Mouse (Mus musculus) stomach, embryonic 14.5 days (tissue): Measurements from ENCODE around the gene Asb10. TPM values are rescaled to one million over a fixed set of nuclear protein-coding genes. Genes with fewer than 3 reads are reported as not detected.
A peak's percentile ranks its signal among the peaks of the same experiment; 100 is the strongest.

Experiments used
- ATAC-seq: fragments of 200-750 bp; cut with Nextera tagmentation; 2 replicates; pipeline ENCODE4 v1.8.0; 2017; ENCODE audit warnings: low read depth, moderate TSS enrichment; ENCODE audit not compliant: insufficient number of reproducible peaks, insufficient read depth, low FRiP score
- H3K27ac ChIP-seq: fragments of 300-500 bp; sonication (generic); 2 replicates; pipeline ENCODE4 v1.5.1; 2014; ENCODE audit warnings: mild to moderate bottlenecking, low read length, moderate library complexity, mixed read lengths
- H3K27me3 ChIP-seq: fragments of 300-500 bp; sonication (generic); 2 replicates; pipeline ENCODE4 v1.6.1; 2014; ENCODE audit warnings: low read length, control low read depth, mixed read lengths; ENCODE audit not compliant: control insufficient read depth, insufficient read depth
- H3K36me3 ChIP-seq: fragments of 300-500 bp; sonication (generic); 2 replicates; pipeline ENCODE4 v1.6.1; 2014; ENCODE audit warnings: mild to moderate bottlenecking, control low read depth, low read length, moderate library complexity, mixed read lengths; ENCODE audit not compliant: control insufficient read depth, insufficient read depth
- H3K4me1 ChIP-seq: fragments of 300-500 bp; sonication (generic); 2 replicates; pipeline ENCODE4 v1.6.1; 2014; ENCODE audit warnings: low read length, control low read depth, mixed read lengths; ENCODE audit not compliant: control insufficient read depth, insufficient read depth
- H3K4me2 ChIP-seq: fragments of 300-500 bp; sonication (generic); replicated peaks from 2 replicates; pipeline ENCODE4 v1.6.1; 2014; ENCODE audit warnings: low read depth, low read length, control low read depth
- H3K4me3 ChIP-seq: fragments of 300-500 bp; sonication (generic); 2 replicates; pipeline ENCODE4 v1.5.1; 2014; ENCODE audit warnings: low read depth, low read length, control low read depth
- H3K9ac ChIP-seq: fragments of 300-500 bp; sonication (generic); replicated peaks from 2 replicates; pipeline ENCODE4 v1.6.1; 2014; ENCODE audit warnings: low read depth, mild to moderate bottlenecking, control low read depth, low read length, moderate library complexity, mixed read lengths
- H3K9me3 ChIP-seq: fragments of 300-500 bp; sonication (generic); 2 replicates; pipeline ENCODE4 v1.6.1; 2016; ENCODE audit warnings: low read depth, low read length, control low read depth; ENCODE audit not compliant: control insufficient read depth
- WGBS: fragments of 180-500 bp; shearing (Covaris S2); extraction: QIAGEN DNeasy Blood & Tissue Kit; methylation state at CpG from one replicate; pipeline ENCODE4 v1.1.7; 2014; 5-methylcytosine and 5-hydroxymethylcytosine counted together
- polyA plus RNA-seq: library from polyadenylated mRNA; unstranded; fragments of >200 nt; fragmentation: Nextera tagmentation; extraction: Ambion mirVana; gene quantifications from 2 replicates; pipeline ENCODE4 v1.2.1, GENCODE M21; 2014

Asb10 gene
- polyA plus RNA-seq, 1 experiment from 2014 or later = 0.22 TPM

GRCm38 (mm10) chr5:24541144-24541569 is 379 bp upstream of the Asb10 start:
- Histone ChIP-seq H3K27ac (no peak overlapping the region), H3K4me1 (peaks cover 14% of the 10 kb centered on the region), H3K27me3 (no peaks in the 10 kb centered on the region), H3K36me3 (no peaks in the 10 kb centered on the region), H3K9ac (no peak overlapping the region), H3K9me3 (no peaks in the 10 kb centered on the region), H3K4me3 (no peak overlapping the region), H3K4me2 (peak overlapping the region; percentile 38)
- WGBS = 10% methylated on average over 6 of the region's 6 CpGs
- no peak for ATAC-seq

- no peaks in the 10 kb centered on the region for H3K36me3 ChIP-seq
- H3K27ac ChIP-seq = no peak overlapping the region
- WGBS = 83% methylated on average over 22 of the region's 22 CpGs
- peaks cover 14% of the 10 kb centered on the region for H3K4me1 ChIP-seq
- no peak overlapping the region for H3K4me3 ChIP-seq
- no peak for ATAC-seq
- H3K4me2 ChIP-seq = no peak overlapping the region
- no peak overlapping the region for H3K9ac ChIP-seq
- no peaks in the 10 kb centered on the region for H3K27me3 ChIP-seq
- no peaks in the 10 kb centered on the region for H3K9me3 ChIP-seq
These were observed 1.0 kb downstream of the Asb10 start for GRCm38 (mm10) chr5:24539571-24540296.

- Histone ChIP-seq H3K36me3 (no peaks in the 10 kb centered on the region), H3K4me3 (no peak overlapping the region), H3K4me1 (peaks cover 14% of the 10 kb centered on the region), H3K27me3 (no peaks in the 10 kb centered on the region), H3K9ac (no peak overlapping the region), H3K9me3 (no peaks in the 10 kb centered on the region), H3K27ac (no peak overlapping the region), H3K4me2 (no peak overlapping the region)
- ATAC-seq = no peak
- WGBS = 66% methylated on average over 16 of the region's 16 CpGs
These were observed 3.2 kb downstream of the Asb10 start for GRCm38 (mm10) chr5:24537618-24538017.

GRCm38 (mm10) chr5:24536511-24536910 is 4.3 kb downstream of the Asb10 start:
- H3K9ac ChIP-seq = no peak overlapping the region
- WGBS = 72% methylated on average over 5 of the region's 5 CpGs
- H3K4me1 ChIP-seq = peaks cover 14% of the 10 kb centered on the region
- no peak overlapping the region for H3K4me2 ChIP-seq
- H3K4me3 ChIP-seq = no peak overlapping the region
- no peaks in the 10 kb centered on the region for H3K9me3 ChIP-seq
- H3K27me3 ChIP-seq = no peaks in the 10 kb centered on the region
- H3K27ac ChIP-seq = no peak overlapping the region
- no peaks in the 10 kb centered on the region for H3K36me3 ChIP-seq
- no peak for ATAC-seq

- Histone ChIP-seq H3K36me3 (no peaks in the 10 kb centered on the region), H3K27ac (no peak overlapping the region), H3K27me3 (no peaks in the 10 kb centered on the region), H3K4me3 (no peak overlapping the region), H3K9me3 (no peaks in the 10 kb centered on the region), H3K9ac (no peak overlapping the region), H3K4me1 (peaks cover 6% of the 10 kb centered on the region), H3K4me2 (no peak overlapping the region)
- ATAC-seq = no peak
- 85% methylated on average over 3 of the region's 3 CpGs for WGBS
These were observed 5.0 kb downstream of the Asb10 start for GRCm38 (mm10) chr5:24535731-24536130.

GRCm38 (mm10) chr5:24534292-24534691 is 6.5 kb downstream of the Asb10 start:
- Histone ChIP-seq H3K27me3 (peaks cover 6% of the 10 kb centered on the region), H3K9ac (no peak overlapping the region), H3K36me3 (no peaks in the 10 kb centered on the region), H3K9me3 (no peaks in the 10 kb centered on the region), H3K4me1 (no peaks in the 10 kb centered on the region), H3K4me2 (no peak overlapping the region), H3K4me3 (no peak overlapping the region), H3K27ac (no peak overlapping the region)
- WGBS = 44% methylated on average over 5 of the region's 5 CpGs
- ATAC-seq = no peak

GRCm38 (mm10) chr5:24533391-24533790 is 7.4 kb downstream of the Asb10 start:
- 57% methylated on average over 11 of the region's 11 CpGs for whole genome bisulfite sequencing
- H3K36me3 ChIP-seq = no peaks in the 10 kb centered on the region
- ATAC-seq = no peak
- H3K9me3 ChIP-seq = no peaks in the 10 kb centered on the region
- no peak overlapping the region for H3K27ac ChIP-seq
- no peak overlapping the region for H3K4me3 ChIP-seq
- H3K4me1 ChIP-seq = no peaks in the 10 kb centered on the region
- peaks cover 15% of the 10 kb centered on the region for H3K27me3 ChIP-seq
- no peak overlapping the region for H3K4me2 ChIP-seq
- H3K9ac ChIP-seq = no peak overlapping the region

GRCm38 (mm10) chr5:24530042-24530689 is 10.6 kb downstream of the Asb10 start:
- Histone ChIP-seq H3K36me3 (no peaks in the 10 kb centered on the region), H3K4me1 (peaks cover 7% of the 10 kb centered on the region; the same call in 1 of the 2 replicates), H3K9ac (no peak overlapping the region), H3K27me3 (peaks cover 40% of the 10 kb centered on the region), H3K4me3 (no peak overlapping the region), H3K27ac (no peak overlapping the region), H3K9me3 (no peaks in the 10 kb centered on the region), H3K4me2 (no peak overlapping the region)
- WGBS = 19% methylated on average over 24 of the region's 24 CpGs
- peak; percentile 70; the same call in 1 of the 2 replicates for ATAC-seq
